Mouse (Mus musculus): Measurements from ENCODE around the gene Saysd1. TPM values are rescaled to one million over a fixed set of nuclear protein-coding genes. Genes with fewer than 3 reads are reported as not detected.

Saysd1 gene
- 1 to 10 TPM; 4.6 to 4.8 TPM for total RNA-seq (2021)

- intact Hi-C loops (cut with DNase I): loop anchor here (5.0 to 10.0 kb wide), 2 partner anchors 44 to 76 kb away; partner anchors contain the start of gene Kcnk5
- DNase-seq (ENCODE audit: extremely low spot score in 1 of 2, low spot score in 2 of 2): no peak
Measured at GRCm38 (mm10) chr14:20138484-20139355, at the start of gene Saysd1. Gene Saysd1, minus strand, starts transcription at chr14:20138534.

GRCm38 (mm10) chr14:20185426-20185825 is 47.1 kb upstream of the Saysd1 start:
- DNase-seq (ENCODE audit: extremely low spot score in 1 of 2, low spot score in 2 of 2): no peak
- intact Hi-C loops (cut with DNase I): no loop called here

DNA sequence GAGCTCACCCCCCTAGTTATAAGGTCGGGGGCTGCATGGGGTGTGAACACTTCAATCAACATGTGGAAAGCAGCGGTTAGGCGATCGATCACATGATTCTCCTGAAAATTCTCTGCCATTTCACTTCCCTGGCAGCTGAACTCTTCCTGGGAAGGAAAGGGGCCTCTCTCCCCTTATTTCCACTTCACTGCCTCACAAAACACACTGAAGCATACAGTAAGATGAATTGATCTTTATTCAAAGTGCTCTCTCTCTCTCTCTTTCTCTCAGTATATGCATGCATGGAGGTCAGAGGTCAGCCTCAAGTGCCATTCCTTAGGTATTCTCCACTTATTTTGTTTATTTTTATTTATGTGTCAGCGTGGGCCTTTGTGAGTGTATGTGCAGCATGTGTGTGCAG is 45.4 kb upstream of the Saysd1 start:
- no peak for DNase-seq (ENCODE audit: extremely low spot score in 1 of 2, low spot score in 2 of 2)
- intact Hi-C loops (cut with DNase I): loop anchor here (5.0 kb wide), 1 partner anchor 46 kb away; the partner anchor contains the start of gene Saysd1

DNA sequence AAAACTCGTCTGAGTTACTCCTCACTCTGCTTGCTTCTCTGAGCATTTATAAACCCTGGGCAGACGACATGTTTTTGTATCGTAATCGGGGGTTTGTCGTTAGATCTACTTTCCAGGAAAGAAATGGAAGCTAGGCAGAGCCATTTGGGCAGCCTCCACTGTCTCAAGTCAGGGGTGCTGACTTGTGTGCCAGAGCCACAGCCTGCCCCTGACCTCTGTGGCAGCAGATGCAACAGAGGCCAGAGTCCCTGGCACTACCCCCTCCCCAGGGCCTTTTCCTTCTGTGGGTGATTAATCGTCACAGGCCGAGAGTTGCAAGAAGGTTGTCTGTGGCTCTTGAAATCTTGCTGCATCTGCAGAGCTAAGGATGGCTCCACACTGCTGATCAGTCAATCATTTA is 44.3 kb upstream of the Saysd1 start:
- intact Hi-C loops (cut with DNase I): loop anchor here (5.0 kb wide), 1 partner anchor 45 kb away; the partner anchor contains the start of gene Saysd1

GRCm38 (mm10) chr14:20181466-20181921 is 43.2 kb upstream of the Saysd1 start, which contains the start of gene Kcnk5:
Gene Kcnk5, minus strand, starts transcription at chr14:20181809.
- DNase-seq (ENCODE audit: extremely low spot score in 1 of 2, low spot score in 2 of 2): peak; percentile 50 to 89
- intact Hi-C loops (cut with DNase I): loop anchor here (5.0 kb wide), 1 partner anchor 44 kb away; the partner anchor contains the start of gene Saysd1

More for the DNA sequence above, 44.3 kb upstream of the Saysd1 start:
- no peak for DNase-seq (ENCODE audit: extremely low spot score in 1 of 2, low spot score in 2 of 2)

- intact Hi-C loops (cut with DNase I): loop anchor here (5.0 kb wide), 1 partner anchor 43 kb away; the partner anchor contains the start of gene Saysd1
- no peak for DNase-seq (ENCODE audit: extremely low spot score in 1 of 2, low spot score in 2 of 2)
Measured at GRCm38 (mm10) chr14:20180751-20181162, 42.4 kb upstream of the Saysd1 start.

DNA sequence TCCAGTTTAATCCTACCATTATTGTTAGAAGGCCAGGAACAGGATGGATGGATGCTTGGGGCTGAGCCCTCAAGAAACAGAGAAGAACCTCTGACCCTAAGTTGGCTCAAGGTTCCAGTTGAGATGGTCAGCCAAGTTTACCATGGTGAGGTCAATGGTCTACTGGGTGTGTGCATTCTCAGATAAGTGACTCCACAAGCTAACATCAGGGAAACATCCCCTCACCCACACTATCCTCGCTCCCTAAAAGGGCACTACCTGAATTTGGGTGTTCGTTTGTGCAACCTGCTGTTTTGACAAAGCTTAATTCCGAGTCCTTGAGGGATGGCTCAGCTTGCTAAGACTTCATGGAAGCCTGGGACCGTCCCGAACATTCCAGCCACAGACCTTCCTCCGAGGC is 42.0 kb upstream of the Saysd1 start:
- DNase-seq (ENCODE audit: extremely low spot score in 1 of 2, low spot score in 2 of 2): no peak
- intact Hi-C loops (cut with DNase I): loop anchor here (5.0 kb wide), 1 partner anchor 43 kb away; the partner anchor contains the start of gene Saysd1

DNA sequence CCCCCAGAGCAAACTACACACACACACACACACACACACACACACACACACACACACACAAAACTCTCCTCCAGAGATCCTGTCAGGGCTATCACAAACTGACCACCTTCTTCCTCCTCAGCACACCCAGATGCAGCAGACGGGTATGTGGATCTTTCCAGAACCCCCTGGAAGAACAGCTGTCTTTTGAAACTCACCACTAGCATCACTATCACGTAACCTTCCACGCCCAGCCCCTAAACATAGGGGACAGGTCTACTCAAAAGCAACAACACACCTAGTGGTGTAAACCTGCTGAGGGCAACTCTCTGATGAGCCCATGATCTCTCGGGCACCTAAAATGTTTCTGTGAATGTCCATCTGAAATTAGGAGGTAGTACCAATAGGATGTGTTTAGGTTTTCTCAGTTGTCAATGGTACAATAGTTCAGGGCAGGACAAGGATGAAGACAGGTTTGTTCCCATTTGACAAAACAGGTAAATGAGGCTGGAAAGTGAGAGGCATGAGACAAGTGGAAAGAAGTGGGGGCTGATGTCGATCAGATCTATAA is 41.5 kb upstream of the Saysd1 start:
- intact Hi-C loops (cut with DNase I): loop anchor here (5.0 to 10.0 kb wide), 2 partner anchors 43 to 85 kb away; partner anchors contain the start of genes Kcnk16 and Saysd1
- no peak for DNase-seq (ENCODE audit: extremely low spot score in 1 of 2, low spot score in 2 of 2)

- intact Hi-C loops (cut with DNase I): loop anchor here (10.0 kb wide), 1 partner anchor 86 kb away; the partner anchor contains the start of gene Kcnk16
- DNase-seq (ENCODE audit: extremely low spot score in 1 of 2, low spot score in 2 of 2): no peak
Measured at GRCm38 (mm10) chr14:20179080-20179479, 40.7 kb upstream of the Saysd1 start.

GRCm38 (mm10) chr14:20178593-20178992 is 40.3 kb upstream of the Saysd1 start:
- intact Hi-C loops (cut with DNase I): loop anchor here (10.0 kb wide), 1 partner anchor 86 kb away; the partner anchor contains the start of gene Kcnk16
- no peak for DNase-seq (ENCODE audit: extremely low spot score in 1 of 2, low spot score in 2 of 2)

DNA sequence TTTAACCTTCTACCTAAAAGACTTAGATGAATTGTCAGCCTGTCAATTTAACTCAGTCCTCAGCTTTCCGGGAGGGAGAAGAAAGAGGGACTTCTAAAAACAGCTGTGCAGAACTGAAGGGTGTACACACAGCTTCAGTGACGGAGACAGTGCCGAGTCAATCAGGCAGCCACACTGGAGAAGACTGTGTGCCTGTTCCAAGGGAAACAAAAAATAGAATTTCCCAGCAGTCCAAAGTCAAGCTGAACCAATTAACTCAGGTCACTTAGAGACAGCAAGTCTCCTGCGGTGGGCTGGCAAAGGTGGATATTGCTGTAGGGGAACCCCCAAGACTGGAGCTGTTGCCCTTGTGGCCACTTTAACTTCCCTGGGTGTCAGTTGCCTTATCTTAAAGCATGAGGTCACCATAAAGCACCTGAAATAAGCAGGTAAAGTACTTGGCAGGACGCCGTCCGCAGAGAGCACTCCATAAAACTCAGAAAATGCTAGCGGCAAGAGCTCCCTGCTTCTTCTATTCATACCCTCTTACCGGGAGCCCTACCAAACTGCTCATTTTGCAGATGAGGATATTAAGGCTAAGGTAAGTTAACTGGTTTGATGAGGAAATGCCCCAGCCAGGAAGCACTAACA is 39.3 kb upstream of the Saysd1 start:
- peak in 1 of 2 experiments; percentile 28 for DNase-seq (ENCODE audit: extremely low spot score in 1 of 2, low spot score in 2 of 2)
- intact Hi-C loops (cut with DNase I): loop anchor here (10.0 kb wide), 1 partner anchor 87 kb away; the partner anchor contains the start of gene Kcnk16

- no peak for DNase-seq (ENCODE audit: extremely low spot score in 1 of 2, low spot score in 2 of 2)
- intact Hi-C loops (cut with DNase I): loop anchor here (10.0 kb wide), 1 partner anchor 89 kb away; the partner anchor contains the start of gene Kcnk16
Measured at GRCm38 (mm10) chr14:20175705-20176104, 37.4 kb upstream of the Saysd1 start.

DNA sequence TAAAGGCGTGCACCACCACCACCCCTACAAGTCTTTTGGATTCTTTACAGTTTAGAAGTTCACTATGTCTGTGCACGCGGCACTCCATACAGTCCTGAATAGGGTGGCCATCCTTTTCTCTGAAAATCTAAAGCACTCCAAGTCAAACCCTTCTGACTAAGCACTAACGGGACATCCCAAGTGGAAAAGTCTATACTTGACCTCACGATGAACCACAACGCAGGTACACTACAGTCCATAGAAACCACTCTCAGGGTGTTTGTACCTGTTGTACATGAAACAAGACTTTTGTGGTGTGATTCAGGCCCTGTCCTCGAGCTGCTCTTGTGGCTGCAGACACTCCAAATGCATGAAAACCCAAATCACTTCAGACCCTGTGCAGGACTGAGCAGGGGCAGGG is 36.8 kb upstream of the Saysd1 start:
- no peak for DNase-seq (ENCODE audit: extremely low spot score in 1 of 2, low spot score in 2 of 2)
- intact Hi-C loops (cut with DNase I): loop anchor here (10.0 kb wide), 1 partner anchor 90 kb away; the partner anchor contains the start of gene Kcnk16

DNA sequence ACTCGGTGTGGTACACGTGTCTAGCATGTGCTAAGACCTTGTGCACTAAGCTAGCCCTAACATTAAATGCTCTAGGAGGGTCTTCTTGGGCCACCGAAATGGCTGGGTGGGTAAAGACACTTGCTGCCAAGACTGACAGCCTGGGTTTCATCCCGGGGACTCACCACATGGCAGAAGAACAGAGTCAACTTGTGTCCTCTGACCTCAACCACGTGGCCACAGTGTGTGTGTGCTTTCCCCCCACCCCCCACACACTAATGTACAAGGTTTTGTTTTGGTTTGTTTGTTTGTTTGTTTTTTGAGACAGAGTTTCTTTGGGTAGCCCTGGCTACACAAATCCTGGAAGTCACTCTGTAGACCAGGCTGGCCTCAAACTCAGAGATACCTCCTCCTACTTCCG is 36.4 kb upstream of the Saysd1 start:
- DNase-seq (ENCODE audit: extremely low spot score in 1 of 2, low spot score in 2 of 2): no peak
- intact Hi-C loops (cut with DNase I): loop anchor here (10.0 kb wide), 1 partner anchor 90 kb away; the partner anchor contains the start of gene Kcnk16

GRCm38 (mm10) chr14:20173873-20174490 is 35.6 kb upstream of the Saysd1 start:
- DNase-seq (ENCODE audit: extremely low spot score in 1 of 2, low spot score in 2 of 2): no peak
- intact Hi-C loops (cut with DNase I): loop anchor here (10.0 kb wide), 1 partner anchor 91 kb away; the partner anchor contains the start of gene Kcnk16

DNA sequence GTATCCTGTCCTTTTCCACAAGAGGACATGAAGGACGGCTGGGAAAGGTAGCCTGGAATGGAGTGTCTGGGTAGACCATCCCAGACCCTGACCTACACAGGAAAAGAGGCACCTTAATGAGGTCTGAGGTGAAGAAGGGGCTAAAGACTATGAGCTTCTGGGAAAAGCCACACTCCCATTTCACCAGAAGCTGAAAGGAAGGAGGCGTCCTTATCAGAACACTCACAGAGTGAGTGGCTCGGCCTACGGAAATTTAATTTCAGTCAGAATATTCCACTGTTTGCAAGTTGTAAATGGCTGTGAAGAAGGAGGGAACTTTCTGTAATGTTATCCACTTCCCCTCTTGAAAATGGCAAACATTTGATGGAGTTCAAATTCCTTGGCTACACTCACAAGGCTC is 34.6 kb upstream of the Saysd1 start:
- no peak for DNase-seq (ENCODE audit: extremely low spot score in 1 of 2, low spot score in 2 of 2)
- intact Hi-C loops (cut with DNase I): loop anchor here (10.0 kb wide), 1 partner anchor 92 kb away; the partner anchor contains the start of gene Kcnk16

DNA sequence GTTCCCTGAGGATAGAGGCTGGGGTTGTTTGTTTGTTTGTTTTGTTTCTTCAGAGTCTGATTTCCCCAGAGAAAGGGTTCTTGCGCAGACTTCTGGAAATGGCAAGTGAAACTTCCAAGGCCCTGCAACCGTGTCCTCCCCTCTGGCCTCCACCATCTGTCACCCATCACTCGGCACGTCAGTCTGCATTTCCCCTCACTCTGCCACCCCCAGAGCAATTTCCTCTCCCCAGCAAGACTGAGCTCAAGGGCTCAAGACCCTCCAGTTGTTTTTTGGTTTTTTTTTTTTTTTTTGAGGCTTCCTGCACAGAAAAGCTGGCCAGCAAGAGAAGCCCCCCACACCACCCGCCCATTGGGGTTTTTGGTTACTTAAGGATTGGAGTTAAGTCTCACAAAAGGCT is 34.2 kb upstream of the Saysd1 start:
- intact Hi-C loops (cut with DNase I): loop anchor here (10.0 kb wide), 1 partner anchor 92 kb away; the partner anchor contains the start of gene Kcnk16
- no peak for DNase-seq (ENCODE audit: extremely low spot score in 1 of 2, low spot score in 2 of 2)

DNA sequence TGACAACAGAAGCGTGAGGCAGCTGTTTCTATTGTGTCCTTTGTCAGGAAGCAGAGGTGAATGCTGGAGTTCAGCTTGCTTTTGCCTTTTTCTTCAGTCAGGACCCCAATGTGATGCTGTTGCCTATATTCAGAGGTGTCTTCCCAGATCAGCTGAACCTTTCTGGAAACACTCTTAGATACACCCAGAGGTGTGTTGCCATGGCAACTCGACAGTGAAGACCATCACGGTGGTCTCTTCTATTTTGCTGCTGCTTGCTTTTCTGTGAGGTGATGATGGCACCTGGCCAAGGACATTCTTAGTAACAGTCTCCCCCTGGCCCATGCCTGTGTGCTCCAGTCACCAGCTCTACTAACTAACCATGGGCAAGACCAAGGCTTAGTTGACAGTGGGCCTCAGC is 33.5 kb upstream of the Saysd1 start:
- DNase-seq (ENCODE audit: extremely low spot score in 1 of 2, low spot score in 2 of 2): no peak
- intact Hi-C loops (cut with DNase I): loop anchor here (10.0 kb wide), 1 partner anchor 93 kb away; the partner anchor contains the start of gene Kcnk16
